9 mouse cellular contexts compared by ENCODE assay signal in the genomic region with DNA sequence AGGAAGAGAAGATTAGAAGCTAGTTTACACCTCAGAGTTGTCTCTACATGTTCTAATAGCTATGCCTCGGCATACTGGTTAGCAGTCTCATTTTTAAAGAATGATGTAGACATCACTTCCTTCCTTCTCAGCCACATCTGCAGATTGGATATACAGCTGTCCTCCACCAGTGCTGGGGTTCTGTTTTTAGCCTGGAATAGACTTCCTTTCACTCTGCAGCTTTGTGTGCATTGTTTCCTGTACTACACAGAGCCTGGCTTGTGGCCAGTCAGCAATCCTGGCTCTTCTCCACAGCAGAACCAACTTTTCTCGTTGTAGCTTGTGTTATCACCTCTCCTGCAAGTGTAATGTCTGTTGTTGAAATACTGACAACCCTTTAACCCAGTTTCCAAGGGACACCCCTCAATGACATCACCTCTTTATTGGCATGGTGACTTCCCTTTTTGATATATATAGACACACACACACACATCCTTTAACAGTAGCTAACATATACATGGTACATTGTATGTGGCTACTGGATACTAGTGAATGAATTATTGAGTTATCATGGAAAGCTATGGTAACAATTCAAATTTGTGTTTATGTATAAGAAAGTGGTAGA.
A peak's percentile ranks its signal among the peaks of the same experiment; 100 is the strongest.
DNase-seq lines count a peak whose midpoint lies in the region; ATAC-seq lines count a peak whose summit lies in the region.
"Had no signal": no experiment of that assay in that cellular context is flagged by ENCODE, and none has a peak within 500 bp of the region (broad histone marks: within the 10 kb centered on the region; RNA-seq: fewer than 3 reads in every experiment).

No protein-coding gene starts in this region.

- peak; percentile 7 for DNase-seq in gastrocnemius, adult 18-20 months (ENCODE audit: low spot score)
- DNase-seq in gastrocnemius, adult 8-10 months (ENCODE audit: low spot score in 2 of 2): no peak
- DNase-seq in MEL-GATA-1-ER (ENCODE audit: extremely low read depth, low read depth): peak; percentile 0
- DNase-seq in forebrain, embryonic 11.5 days (ENCODE audit: low spot score): no peak
- DNase-seq in Muller cell, postnatal 12 days (ENCODE audit: inconsistent ontology term): no peak
- DNase-seq in cerebellum, adult 11-12 months: no peak

- H3K27ac ChIP-seq in heart, embryonic 15.5 days: peak overlapping the region; percentile 61
- peak overlapping the region; percentile 59 for H3K27ac ChIP-seq in lung, embryonic 16.5 days (ENCODE audit: low read length)
- H3K27ac ChIP-seq in forebrain, embryonic 11.5 days (ENCODE audit: low read depth, low read length): no peak overlapping the region

- no peaks in the 10 kb centered on the region for H3K9me3 ChIP-seq in heart, embryonic 15.5 days (replicated peaks)
- no peaks in the 10 kb centered on the region for H3K9me3 ChIP-seq in lung, embryonic 16.5 days (ENCODE audit: control insufficient read depth, low read length)
- no peaks in the 10 kb centered on the region for H3K9me3 ChIP-seq in forebrain, embryonic 11.5 days (ENCODE audit: control insufficient read depth, low read length)

- H3K4me3 ChIP-seq in heart, embryonic 15.5 days: no peak overlapping the region
- H3K4me3 ChIP-seq in lung, embryonic 16.5 days (ENCODE audit: low read length): no peak overlapping the region
- no peak overlapping the region for H3K4me3 ChIP-seq in forebrain, embryonic 11.5 days (ENCODE audit: low read depth, low read length)

- 5% methylated on average over 2 of the region's 2 CpGs for WGBS in heart, embryonic 15.5 days
- 7% methylated on average over 2 of the region's 2 CpGs for WGBS in lung, embryonic 16.5 days
- 79% methylated on average over 2 of the region's 2 CpGs for WGBS in forebrain, embryonic 11.5 days

- H3K36me3 ChIP-seq in heart, embryonic 15.5 days: peaks cover 19% of the 10 kb centered on the region; the same call in 1 of the 2 replicates
- H3K36me3 ChIP-seq in lung, embryonic 16.5 days (ENCODE audit: control insufficient read depth, insufficient read depth, low read length): no peaks in the 10 kb centered on the region
- H3K36me3 ChIP-seq in forebrain, embryonic 11.5 days (ENCODE audit: control insufficient read depth, insufficient read depth, low read length): no peaks in the 10 kb centered on the region

- no peak overlapping the region for H3K9ac ChIP-seq in heart, embryonic 15.5 days
- H3K9ac ChIP-seq in lung, embryonic 16.5 days (ENCODE audit: low read length): no peak overlapping the region
- no peak overlapping the region for H3K9ac ChIP-seq in forebrain, embryonic 11.5 days (ENCODE audit: low read length)

- no peaks in the 10 kb centered on the region for H3K27me3 ChIP-seq in heart, embryonic 15.5 days
- no peaks in the 10 kb centered on the region for H3K27me3 ChIP-seq in lung, embryonic 16.5 days (ENCODE audit: control insufficient read depth, insufficient read depth, low read depth, low read length)
- H3K27me3 ChIP-seq in forebrain, embryonic 11.5 days (ENCODE audit: control insufficient read depth, insufficient read depth, low read length): no peaks in the 10 kb centered on the region

- peak; percentile 91 for ATAC-seq in heart, embryonic 15.5 days (replicated peaks; ENCODE audit: insufficient number of reproducible peaks, insufficient read depth, low FRiP score, low read depth)
- ATAC-seq in lung, embryonic 16.5 days (ENCODE audit: low read depth): peak; percentile 90
- no peak for ATAC-seq in forebrain, embryonic 11.5 days (replicated peaks; ENCODE audit: low FRiP score)
- ATAC-seq: CD4-positive, CD25-positive, alpha-beta regulatory T cell, adult 4 months had no signal

- peaks cover 5% of the 10 kb centered on the region; the same call in 1 of the 2 replicates for H3K4me1 ChIP-seq in heart, embryonic 15.5 days (replicated peaks)
- H3K4me1 ChIP-seq in lung, embryonic 16.5 days (replicated peaks; ENCODE audit: control insufficient read depth, insufficient read depth, low read length): peaks cover 12% of the 10 kb centered on the region; the same call in 1 of the 2 replicates
- H3K4me1 ChIP-seq in forebrain, embryonic 11.5 days (replicated peaks; ENCODE audit: control insufficient read depth, insufficient read depth, low read length): no peaks in the 10 kb centered on the region

- no peak overlapping the region for H3K4me2 ChIP-seq in heart, embryonic 15.5 days
- H3K4me2 ChIP-seq in lung, embryonic 16.5 days (ENCODE audit: low read depth, low read length): no peak overlapping the region
- no peak overlapping the region for H3K4me2 ChIP-seq in forebrain, embryonic 11.5 days (ENCODE audit: low read depth, low read length, severe bottlenecking)

Comparison
In these comparisons a context has a peak if more than half of its experiments do, and no peak if none do; other contexts are left out.
1. DNase-seq: peak in gastrocnemius, adult 18-20 months (single experiment) and MEL-GATA-1-ER (single experiment); none in gastrocnemius, adult 8-10 months (0 of 2), forebrain, embryonic 11.5 days (single experiment), Muller cell, postnatal 12 days (single experiment) and cerebellum, adult 11-12 months (single experiment).